Mouse (Mus musculus) midbrain, embryonic 14.5 days (tissue): ENCODE data around the gene Frem1. TPM values are rescaled to one million over a fixed set of nuclear protein-coding genes. Genes with fewer than 3 reads are reported as not detected.

Experiments used
- ATAC-seq: fragments of 200-750 bp; cut with Nextera tagmentation; 2 replicates; pipeline ENCODE4 v1.8.0; 2017; ENCODE audit warnings: moderate number of reproducible peaks, moderate library complexity; ENCODE audit not compliant: low FRiP score, low TSS enrichment
- DNase-seq: peaks from one replicate; pipeline ENCODE4 v3.0.0-alpha.2; 2015
- H3K27ac ChIP-seq: fragments of 300-500 bp; sonication (generic); replicated peaks from 2 replicates; pipeline ENCODE4 v1.5.1; 2014; ENCODE audit warnings: mild to moderate bottlenecking, low read depth, low read length, moderate library complexity
- H3K27me3 ChIP-seq: fragments of 300-500 bp; sonication (generic); 2 replicates; pipeline ENCODE4 v1.6.1; 2014; ENCODE audit warnings: low read length, control low read depth, mixed read lengths; ENCODE audit not compliant: control insufficient read depth, insufficient read depth
- H3K36me3 ChIP-seq: fragments of 300-500 bp; sonication (generic); 2 replicates; pipeline ENCODE4 v1.6.1; 2014; ENCODE audit warnings: low read length, control low read depth; ENCODE audit not compliant: control insufficient read depth, insufficient read depth
- H3K4me1 ChIP-seq: fragments of 300-500 bp; sonication (generic); 2 replicates; pipeline ENCODE4 v1.6.1; 2014; ENCODE audit warnings: mild to moderate bottlenecking, antibody characterized with exemption, low read length, control low read depth; ENCODE audit not compliant: control insufficient read depth, insufficient read depth
- H3K4me2 ChIP-seq: fragments of 300-500 bp; sonication (generic); 2 replicates; pipeline ENCODE4 v1.6.1; 2014; ENCODE audit warnings: mild to moderate bottlenecking, low read length, moderate library complexity
- H3K4me3 ChIP-seq: fragments of 300-500 bp; sonication (generic); replicated peaks from 2 replicates; pipeline ENCODE4 v1.5.1; 2014; ENCODE audit warnings: low read depth, low read length
- H3K9ac ChIP-seq: fragments of 300-500 bp; sonication (generic); replicated peaks from 2 replicates; pipeline ENCODE4 v1.6.1; 2014; ENCODE audit warnings: mild to moderate bottlenecking, low read length, moderate library complexity
- H3K9me3 ChIP-seq: fragments of 300-500 bp; sonication (generic); 2 replicates; pipeline ENCODE4 v1.6.1; 2016; ENCODE audit warnings: low read length, control low read depth, mixed read lengths; ENCODE audit not compliant: control insufficient read depth
- WGBS: fragments of 180-500 bp; shearing (Covaris S2); extraction: QIAGEN DNeasy Blood & Tissue Kit; methylation state at CpG from one replicate; pipeline ENCODE4 v1.1.7; 2014; 5-methylcytosine and 5-hydroxymethylcytosine counted together
- polyA plus RNA-seq: library from polyadenylated mRNA; unstranded; fragments of >200 nt; fragmentation: Nextera tagmentation; extraction: Ambion mirVana; gene quantifications from 2 replicates; pipeline ENCODE4 v1.2.1, GENCODE M21; 2014

Gene Frem1
- polyA plus RNA-seq, 1 experiment from 2014 or later = 2.9 TPM

GRCm38 (mm10) chr4:83058182-83058581 lies 6.0 kb upstream of the Frem1 start:
- WGBS = 71% methylated on average over 2 of the region's 2 CpGs
- no peaks in the 10 kb centered on the region for H3K9me3 ChIP-seq
- no peak overlapping the region for H3K9ac ChIP-seq
- H3K4me2 ChIP-seq = no peak overlapping the region
- no peak overlapping the region for H3K4me3 ChIP-seq
- no peaks in the 10 kb centered on the region for H3K4me1 ChIP-seq
- no peaks in the 10 kb centered on the region for H3K36me3 ChIP-seq
- no peaks in the 10 kb centered on the region for H3K27me3 ChIP-seq
- H3K27ac ChIP-seq = no peak overlapping the region
- ATAC-seq (no peak), DNase-seq (no peak)

- no peaks in the 10 kb centered on the region for H3K36me3 ChIP-seq
- H3K4me2 ChIP-seq = no peak overlapping the region
- no peaks in the 10 kb centered on the region for H3K27me3 ChIP-seq
- no peak overlapping the region for H3K27ac ChIP-seq
- no peaks in the 10 kb centered on the region for H3K9me3 ChIP-seq
- 92% methylated on average over 6 of the region's 6 CpGs for WGBS
- H3K9ac ChIP-seq = no peak overlapping the region
- H3K4me1 ChIP-seq = peaks cover 12% of the 10 kb centered on the region
- DNase-seq (no peak), ATAC-seq (no peak)
- H3K4me3 ChIP-seq = no peak overlapping the region
These were observed 4.4 kb upstream of the Frem1 start for GRCm38 (mm10) chr4:83056496-83056895.

GRCm38 (mm10) chr4:83055444-83055843 lies 3.3 kb upstream of the Frem1 start:
- 85% methylated on average over 2 of the region's 2 CpGs for WGBS
- no peaks in the 10 kb centered on the region for H3K36me3 ChIP-seq
- no peaks in the 10 kb centered on the region for H3K9me3 ChIP-seq
- no peak overlapping the region for H3K27ac ChIP-seq
- DNase-seq (no peak), ATAC-seq (no peak)
- no peak overlapping the region for H3K4me2 ChIP-seq
- no peak overlapping the region for H3K9ac ChIP-seq
- H3K4me1 ChIP-seq = peaks cover 18% of the 10 kb centered on the region
- no peaks in the 10 kb centered on the region for H3K27me3 ChIP-seq
- no peak overlapping the region for H3K4me3 ChIP-seq

GRCm38 (mm10) chr4:83053206-83053605 lies 1.1 kb upstream of the Frem1 start:
- no peaks in the 10 kb centered on the region for H3K27me3 ChIP-seq
- 91% methylated on average over 8 of the region's 8 CpGs for WGBS

GRCm38 (mm10) chr4:83051176-83051575 lies 963 bp downstream of the Frem1 start:
- no peak for ATAC-seq

More at GRCm38 (mm10) chr4:83053206-83053605, 1.1 kb upstream of the Frem1 start:
- no peaks in the 10 kb centered on the region for H3K36me3 ChIP-seq
- H3K27ac ChIP-seq = no peak overlapping the region
- no peak overlapping the region for H3K9ac ChIP-seq
- no peaks in the 10 kb centered on the region for H3K9me3 ChIP-seq
- no peak overlapping the region for H3K4me2 ChIP-seq
- peaks cover 18% of the 10 kb centered on the region for H3K4me1 ChIP-seq
- no peak for DNase-seq
- no peak overlapping the region for H3K4me3 ChIP-seq
- no peak for ATAC-seq

GRCm38 (mm10) chr4:83050151-83050796 lies 1.9 kb downstream of the Frem1 start:
- H3K36me3 ChIP-seq = no peaks in the 10 kb centered on the region
- peaks cover 18% of the 10 kb centered on the region for H3K4me1 ChIP-seq
- H3K9ac ChIP-seq = no peak overlapping the region
- no peak overlapping the region for H3K27ac ChIP-seq
- no peak overlapping the region for H3K4me2 ChIP-seq
- no peak overlapping the region for H3K4me3 ChIP-seq
- no peaks in the 10 kb centered on the region for H3K9me3 ChIP-seq
- ATAC-seq (no peak), DNase-seq (no peak)
- WGBS = 79% methylated on average over 5 of the region's 5 CpGs
- H3K27me3 ChIP-seq = no peaks in the 10 kb centered on the region

More at GRCm38 (mm10) chr4:83051176-83051575, 963 bp downstream of the Frem1 start:
- H3K27ac ChIP-seq = no peak overlapping the region
- no peak overlapping the region for H3K9ac ChIP-seq
- no peaks in the 10 kb centered on the region for H3K9me3 ChIP-seq
- H3K36me3 ChIP-seq = no peaks in the 10 kb centered on the region
- H3K4me1 ChIP-seq = peaks cover 18% of the 10 kb centered on the region
- peak overlapping the region; percentile 59 for H3K4me2 ChIP-seq
- DNase-seq = peak; percentile 24
- H3K4me3 ChIP-seq = 0 out of 2 replicates have a peak overlapping the region, but pooled peaks have one; percentile 25
- WGBS = 16% methylated on average over 8 of the region's 8 CpGs
- no peaks in the 10 kb centered on the region for H3K27me3 ChIP-seq

- ATAC-seq (no peak), DNase-seq (no peak)
- H3K9ac ChIP-seq = no peak overlapping the region
- no peak overlapping the region for H3K4me3 ChIP-seq
- no peaks in the 10 kb centered on the region for H3K27me3 ChIP-seq
- H3K4me1 ChIP-seq = peaks cover 18% of the 10 kb centered on the region
- H3K9me3 ChIP-seq = no peaks in the 10 kb centered on the region
- no peak overlapping the region for H3K4me2 ChIP-seq
- H3K36me3 ChIP-seq = no peaks in the 10 kb centered on the region
- WGBS = 25% methylated on average over 3 of the region's 3 CpGs
- H3K27ac ChIP-seq = no peak overlapping the region
These were observed 2.9 kb downstream of the Frem1 start for GRCm38 (mm10) chr4:83049288-83049687.

- Histone ChIP-seq H3K4me1 (peaks cover 18% of the 10 kb centered on the region), H3K4me3 (no peak overlapping the region), H3K9ac (no peak overlapping the region), H3K27me3 (no peaks in the 10 kb centered on the region), H3K9me3 (no peaks in the 10 kb centered on the region), H3K4me2 (no peak overlapping the region), H3K27ac (no peak overlapping the region), H3K36me3 (no peaks in the 10 kb centered on the region)
- 42% methylated on average over 2 of the region's 2 CpGs for WGBS
- ATAC-seq (no peak), DNase-seq (no peak)
These were observed 3.6 kb downstream of the Frem1 start for GRCm38 (mm10) chr4:83048561-83048960.

GRCm38 (mm10) chr4:83046806-83047205 lies 5.3 kb downstream of the Frem1 start:
- Histone ChIP-seq H3K36me3 (no peaks in the 10 kb centered on the region), H3K4me2 (no peak overlapping the region), H3K27ac (no peak overlapping the region), H3K4me3 (no peak overlapping the region), H3K27me3 (no peaks in the 10 kb centered on the region), H3K9me3 (no peaks in the 10 kb centered on the region), H3K9ac (no peak overlapping the region), H3K4me1 (peaks cover 9% of the 10 kb centered on the region)
- DNase-seq (no peak), ATAC-seq (no peak)
- 48% methylated on average over 2 of the region's 2 CpGs for WGBS
